Mouse (Mus musculus) forebrain, embryonic 13.5 days (tissue): ENCODE results near the gene Vps45. TPM values are rescaled to one million over a fixed set of nuclear protein-coding genes. Genes with fewer than 3 reads are reported as not detected.

Source experiments
- ATAC-seq: fragments of 200-750 bp; cut with Nextera tagmentation; 2 replicates; pipeline ENCODE4 v1.8.0; 2017
- H3K27ac ChIP-seq: fragments of 300-500 bp; sonication (generic); 2 replicates; pipeline ENCODE4 v1.5.1; 2015; ENCODE audit warnings: inconsistent platforms, mild to moderate bottlenecking, moderate library complexity
- H3K27me3 ChIP-seq: fragments of 300-500 bp; sonication (generic); 2 replicates; pipeline ENCODE4 v1.6.1; 2015; ENCODE audit warnings: mild to moderate bottlenecking, inconsistent platforms
- H3K36me3 ChIP-seq: fragments of 300-500 bp; sonication (generic); 2 replicates; pipeline ENCODE4 v1.6.1; 2015; ENCODE audit warnings: mild to moderate bottlenecking, inconsistent platforms; ENCODE audit not compliant: poor library complexity, severe bottlenecking
- H3K4me1 ChIP-seq: fragments of 300-500 bp; sonication (generic); 2 replicates; pipeline ENCODE4 v1.6.1; 2015; ENCODE audit warnings: inconsistent platforms
- H3K4me2 ChIP-seq: fragments of 300-500 bp; sonication (generic); 2 replicates; pipeline ENCODE4 v1.6.1; 2015; ENCODE audit warnings: inconsistent platforms, mild to moderate bottlenecking, moderate library complexity
- H3K4me3 ChIP-seq: fragments of 300-500 bp; sonication (generic); 2 replicates; pipeline ENCODE4 v1.5.1; 2015; ENCODE audit warnings: mild to moderate bottlenecking, inconsistent platforms
- H3K9ac ChIP-seq: fragments of 300-500 bp; sonication (generic); 2 replicates; pipeline ENCODE4 v1.6.1; 2015; ENCODE audit warnings: mild to moderate bottlenecking, inconsistent platforms
- H3K9me3 ChIP-seq: fragments of 300-500 bp; sonication (generic); replicated peaks from 2 replicates; pipeline ENCODE4 v1.6.1; 2016; ENCODE audit warnings: inconsistent platforms
- WGBS: fragments of 180-500 bp; shearing (Covaris S2); methylation state at CpG from one replicate; pipeline ENCODE4 v1.1.7; 2015; 5-methylcytosine and 5-hydroxymethylcytosine counted together
- polyA plus RNA-seq: library from polyadenylated mRNA; unstranded; fragments of >200 nt; fragmentation: Nextera tagmentation; extraction: Ambion mirVana; gene quantifications from 2 replicates; pipeline ENCODE4 v1.2.1, GENCODE M21; 2015

Gene Vps45
- polyA plus RNA-seq, 1 experiment from 2014 or later, result 62.2 TPM

DNA sequence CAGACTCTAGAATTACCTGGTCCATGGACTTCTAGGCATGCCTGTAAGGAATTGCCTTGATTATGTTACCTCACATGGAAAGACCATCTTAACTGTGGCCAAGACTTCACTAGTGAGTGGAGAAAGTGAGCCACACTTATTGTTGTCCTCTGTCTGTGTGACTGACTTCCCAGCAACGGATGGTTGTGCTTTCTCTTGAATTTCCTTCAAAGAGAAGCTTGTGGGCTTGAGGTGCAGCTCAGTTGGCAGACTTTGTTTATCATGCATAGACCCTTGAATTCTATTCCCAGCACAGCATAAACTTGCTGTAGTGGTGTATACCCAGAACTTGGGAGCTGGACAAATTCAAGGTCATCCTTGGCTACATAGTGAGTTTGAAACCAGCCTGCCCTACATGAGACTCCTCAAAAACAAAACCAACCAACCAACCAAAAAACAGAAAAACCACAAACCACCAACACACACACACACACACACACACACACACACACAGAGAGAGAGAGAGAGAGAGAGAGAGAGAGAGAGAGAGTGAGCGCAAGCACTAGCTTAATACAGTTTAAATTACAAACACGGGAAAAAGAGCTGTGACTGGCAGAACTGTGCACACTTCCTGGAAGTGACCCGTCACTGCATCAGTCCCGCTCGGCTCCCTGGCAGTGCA is 26.1 kb downstream of the Vps45 start:
- Histone ChIP-seq H3K9me3 (no peaks in the 10 kb centered on the region), H3K4me1 (no peaks in the 10 kb centered on the region), H3K4me3 (no peak overlapping the region), H3K27ac (no peak overlapping the region), H3K9ac (no peak overlapping the region), H3K36me3 (peaks cover 36% of the 10 kb centered on the region), H3K27me3 (no peaks in the 10 kb centered on the region), H3K4me2 (no peak overlapping the region)
- ATAC-seq, result no peak
- WGBS, result 88% methylated on average over 6 of the region's 6 CpGs

DNA sequence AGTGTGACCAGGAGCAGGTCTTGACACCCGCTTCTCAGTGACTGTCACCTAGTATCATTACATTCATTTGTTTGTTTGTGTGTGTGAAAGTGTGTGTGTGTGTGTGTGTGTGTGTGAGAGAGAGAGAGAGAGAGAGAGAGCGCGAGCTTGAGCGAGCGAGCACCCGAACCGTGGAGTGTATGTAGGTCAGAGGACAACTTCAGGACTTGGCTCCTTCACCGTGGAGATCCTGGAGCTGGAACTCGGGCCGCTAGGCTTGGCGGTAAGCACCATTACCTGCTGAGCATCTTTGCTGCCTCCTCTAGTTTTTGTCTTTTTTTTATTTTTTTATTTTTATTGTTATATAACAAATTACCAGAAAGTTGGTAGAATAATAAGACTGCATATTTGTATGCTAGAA is 28.5 kb downstream of the Vps45 start:
- 92% methylated on average over 11 of the region's 11 CpGs for WGBS
- Histone ChIP-seq H3K27ac (no peak overlapping the region), H3K36me3 (peaks cover 44% of the 10 kb centered on the region), H3K9me3 (no peaks in the 10 kb centered on the region), H3K27me3 (no peaks in the 10 kb centered on the region), H3K4me2 (no peak overlapping the region), H3K4me3 (no peak overlapping the region), H3K9ac (no peak overlapping the region), H3K4me1 (no peaks in the 10 kb centered on the region)
- ATAC-seq, result no peak

DNA sequence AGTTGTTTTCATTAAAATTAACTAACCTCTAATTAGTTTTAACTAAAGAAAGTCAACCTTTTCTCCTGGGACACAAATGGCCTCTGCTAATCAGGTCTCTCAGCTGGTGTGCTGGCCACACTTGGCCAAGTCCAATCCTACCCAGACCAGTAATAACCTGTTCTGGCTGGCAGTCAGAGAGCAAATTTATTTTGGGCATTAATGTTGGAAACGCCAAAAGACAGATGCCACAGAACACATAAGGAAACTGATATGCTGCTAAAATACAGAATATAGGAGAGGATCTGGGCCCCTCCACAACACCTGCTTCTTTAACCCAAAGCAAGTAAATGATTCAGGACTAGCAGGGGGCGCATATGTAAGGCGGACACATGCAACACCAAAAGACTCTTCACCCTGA is 28.9 kb downstream of the Vps45 start:
- Histone ChIP-seq H3K9ac (no peak overlapping the region), H3K27me3 (no peaks in the 10 kb centered on the region), H3K4me3 (no peak overlapping the region), H3K9me3 (no peaks in the 10 kb centered on the region), H3K27ac (no peak overlapping the region), H3K36me3 (peaks cover 44% of the 10 kb centered on the region), H3K4me2 (no peak overlapping the region), H3K4me1 (no peaks in the 10 kb centered on the region)
- no peak for ATAC-seq
- 81% methylated on average over 3 of the region's 3 CpGs for WGBS

DNA sequence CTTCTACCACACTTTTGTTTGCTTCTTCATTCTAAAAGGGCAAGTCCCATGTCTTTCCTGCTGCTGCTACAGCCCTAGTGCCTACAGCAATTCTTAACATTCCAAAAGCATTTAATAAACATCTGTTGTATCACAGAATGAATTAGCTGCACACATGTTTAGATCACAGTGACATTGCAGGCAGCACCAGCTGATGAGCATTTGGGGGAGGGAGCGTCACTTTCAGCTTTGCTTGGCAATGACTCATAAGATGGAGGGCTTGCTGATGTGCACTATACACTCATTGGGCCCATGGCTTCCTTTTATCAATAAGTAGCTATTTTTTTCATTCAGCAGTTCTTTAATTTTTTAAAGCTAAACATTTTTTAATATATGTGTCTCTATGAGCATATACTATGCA is 30.4 kb downstream of the Vps45 start:
- Histone ChIP-seq H3K36me3 (peaks cover 34% of the 10 kb centered on the region), H3K27ac (no peak overlapping the region), H3K4me1 (no peaks in the 10 kb centered on the region), H3K9me3 (no peaks in the 10 kb centered on the region), H3K27me3 (no peaks in the 10 kb centered on the region), H3K4me2 (no peak overlapping the region), H3K4me3 (no peak overlapping the region), H3K9ac (no peak overlapping the region)
- ATAC-seq, result no peak
- WGBS, result 88% methylated on average over 1 of the region's 1 CpGs

DNA sequence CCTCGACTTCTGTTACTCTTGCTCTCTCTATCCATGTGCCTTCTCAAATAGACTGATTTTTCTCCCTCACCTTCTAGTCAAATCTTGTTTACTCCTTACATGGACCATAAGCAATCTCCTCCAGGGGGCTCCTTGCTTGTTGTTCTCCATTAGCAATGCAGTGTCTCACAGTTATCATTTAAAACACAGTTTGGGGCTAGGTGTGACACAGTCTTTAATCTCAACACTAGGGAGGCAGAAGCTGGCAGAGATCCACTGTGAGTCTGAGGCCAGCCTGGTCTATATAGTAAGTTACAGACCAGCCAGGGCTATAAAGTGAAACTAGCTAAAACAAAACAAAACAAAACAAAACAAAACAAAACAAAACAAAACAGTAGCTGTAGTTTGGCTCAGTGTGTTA is 31.1 kb downstream of the Vps45 start:
- no peaks in the 10 kb centered on the region for H3K27me3 ChIP-seq
- no peaks in the 10 kb centered on the region for H3K9me3 ChIP-seq
- no peak overlapping the region for H3K4me3 ChIP-seq
- H3K9ac ChIP-seq, result no peak overlapping the region
- H3K4me1 ChIP-seq, result no peaks in the 10 kb centered on the region
- H3K36me3 ChIP-seq, result peaks cover 28% of the 10 kb centered on the region
- no peak for ATAC-seq
- no peak overlapping the region for H3K4me2 ChIP-seq
- 92% methylated on average over 1 of the region's 1 CpGs for WGBS
- H3K27ac ChIP-seq, result no peak overlapping the region

DNA sequence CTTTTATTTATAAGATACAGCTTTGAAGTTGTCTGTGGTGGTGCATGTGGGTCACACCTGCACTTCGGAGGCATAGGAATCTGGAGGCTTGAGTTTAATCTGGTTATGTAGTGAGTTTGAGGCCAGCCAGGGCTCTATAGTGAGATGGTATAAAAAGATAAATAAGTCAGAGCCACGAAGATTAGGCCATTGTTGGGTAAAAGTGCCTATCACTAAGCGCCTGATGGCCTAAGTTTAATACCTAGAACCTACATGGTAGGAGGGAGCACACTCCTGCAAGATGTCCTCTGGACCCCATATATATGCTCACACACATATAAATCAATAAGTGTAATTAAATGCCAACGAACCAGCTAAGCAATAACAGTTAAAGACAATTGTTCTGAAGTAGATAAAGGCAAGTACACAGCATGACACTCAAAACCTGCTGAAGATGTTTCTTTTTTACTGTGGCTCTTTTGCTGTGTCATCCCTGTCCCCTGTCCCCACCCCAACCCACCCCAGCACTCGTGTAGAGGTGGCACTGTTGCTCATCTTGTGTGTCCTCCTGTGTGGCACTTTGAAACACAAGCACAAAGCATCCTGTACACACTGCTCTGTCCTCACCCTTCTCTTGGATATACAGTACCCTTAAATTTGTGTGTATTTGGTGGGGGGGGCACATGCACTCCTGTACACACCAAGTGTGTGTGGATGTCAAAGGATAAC is 36.7 kb downstream of the Vps45 start:
- no peak for ATAC-seq
- whole genome bisulfite sequencing, result 80% methylated on average over 5 of the region's 5 CpGs
- H3K9ac ChIP-seq, result no peak overlapping the region

DNA sequence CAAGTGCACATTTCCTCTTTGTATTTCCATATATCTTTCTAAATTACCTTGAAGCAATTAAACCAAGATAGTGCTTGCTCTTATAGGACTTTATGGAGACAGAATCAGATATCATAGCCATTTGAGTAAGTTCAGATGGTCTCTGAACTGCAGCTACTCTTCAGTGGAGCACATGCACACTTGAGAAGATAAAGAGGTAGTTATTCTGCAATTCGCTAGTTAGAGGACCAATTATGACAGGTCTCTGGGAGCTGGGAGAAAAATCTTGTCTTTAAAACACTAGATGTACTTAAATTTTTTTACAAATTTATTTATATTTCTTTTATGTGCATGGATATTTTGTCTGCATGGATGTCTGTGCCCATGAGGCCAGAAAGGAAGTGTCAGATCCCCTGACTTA is 37.5 kb downstream of the Vps45 start:
- no peaks in the 10 kb centered on the region for H3K9me3 ChIP-seq
- H3K4me1 ChIP-seq, result no peaks in the 10 kb centered on the region
- no peak overlapping the region for H3K4me2 ChIP-seq
- H3K27ac ChIP-seq, result no peak overlapping the region
- H3K27me3 ChIP-seq, result no peaks in the 10 kb centered on the region
- ATAC-seq, result no peak
- no peak overlapping the region for H3K9ac ChIP-seq
- no peak overlapping the region for H3K4me3 ChIP-seq
- H3K36me3 ChIP-seq, result peaks cover 4% of the 10 kb centered on the region; the same call in 1 of the 2 replicates
- 82% methylated on average over 1 of the region's 1 CpGs for WGBS

More for the DNA sequence above, 36.7 kb downstream of the Vps45 start:
- H3K27me3 ChIP-seq, result no peaks in the 10 kb centered on the region
- no peaks in the 10 kb centered on the region for H3K9me3 ChIP-seq
- no peak overlapping the region for H3K4me2 ChIP-seq
- no peak overlapping the region for H3K27ac ChIP-seq
- H3K4me3 ChIP-seq, result no peak overlapping the region
- H3K4me1 ChIP-seq, result no peaks in the 10 kb centered on the region
- peaks cover 6% of the 10 kb centered on the region; the same call in 1 of the 2 replicates for H3K36me3 ChIP-seq

DNA sequence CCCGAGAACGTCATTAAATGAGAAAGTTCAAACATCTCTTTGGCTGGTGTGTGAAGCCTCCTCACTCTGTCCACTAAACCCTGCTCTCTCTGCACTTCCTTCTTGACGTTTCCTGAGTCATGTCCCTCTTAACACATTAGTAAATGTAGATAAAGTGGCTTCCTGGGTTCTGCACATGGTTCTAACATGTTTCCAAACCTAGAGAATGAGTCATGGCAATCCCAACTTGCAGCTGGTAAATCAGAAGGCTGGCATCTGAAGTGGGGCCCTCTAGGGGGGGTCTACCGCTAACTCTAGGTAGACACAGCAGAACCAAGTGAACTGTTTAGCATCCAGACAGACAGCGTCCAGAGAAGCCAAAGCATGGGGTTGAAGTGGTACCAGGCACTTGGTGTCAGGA is 40.8 kb downstream of the Vps45 start:
- Histone ChIP-seq H3K4me1 (no peaks in the 10 kb centered on the region), H3K9ac (no peak overlapping the region), H3K9me3 (no peaks in the 10 kb centered on the region), H3K27me3 (no peaks in the 10 kb centered on the region), H3K36me3 (peaks cover 4% of the 10 kb centered on the region; the same call in 1 of the 2 replicates), H3K27ac (no peak overlapping the region), H3K4me3 (no peak overlapping the region), H3K4me2 (no peak overlapping the region)
- ATAC-seq, result no peak
- WGBS, result 82% methylated on average over 5 of the region's 5 CpGs

DNA sequence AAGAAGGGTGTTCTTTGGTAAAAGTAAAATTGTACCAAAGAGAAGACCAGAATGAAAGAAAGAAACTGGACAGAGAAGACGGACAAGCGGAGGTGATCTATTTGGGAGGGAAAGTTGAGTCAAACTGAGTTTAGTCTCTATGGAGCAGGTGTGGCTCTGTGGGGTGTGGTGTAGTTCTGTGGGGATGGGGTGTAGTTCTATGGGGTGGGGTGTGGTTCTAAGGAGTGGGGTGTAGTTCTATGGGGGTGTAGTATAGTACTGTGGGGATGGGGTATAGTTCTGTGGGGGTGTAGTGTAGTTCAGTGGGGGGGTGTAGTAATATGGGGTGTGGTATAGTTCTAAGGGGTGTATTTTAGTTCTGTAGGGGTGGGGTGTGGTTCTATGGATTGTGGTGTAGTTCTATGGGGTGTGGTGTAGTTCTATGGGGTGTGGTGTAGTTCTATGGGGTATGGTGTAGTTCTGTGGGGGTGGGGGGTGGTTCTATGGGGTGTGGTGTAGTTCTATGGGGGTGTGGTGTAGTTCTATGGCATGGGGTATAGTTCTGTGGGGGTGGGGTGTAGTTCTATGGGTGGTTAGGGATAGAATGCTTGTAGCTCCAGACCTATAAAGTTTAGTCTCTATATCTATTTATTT is 41.9 kb downstream of the Vps45 start:
- no peak overlapping the region for H3K27ac ChIP-seq
- H3K9ac ChIP-seq, result no peak overlapping the region
- H3K9me3 ChIP-seq, result no peaks in the 10 kb centered on the region
- no peaks in the 10 kb centered on the region for H3K4me1 ChIP-seq
- H3K4me2 ChIP-seq, result no peak overlapping the region
- no peaks in the 10 kb centered on the region for H3K27me3 ChIP-seq
- peaks cover 6% of the 10 kb centered on the region; the same call in 1 of the 2 replicates for H3K36me3 ChIP-seq
- no peak overlapping the region for H3K4me3 ChIP-seq
- WGBS, result 96% methylated on average over 2 of the region's 2 CpGs
- ATAC-seq, result no peak

DNA sequence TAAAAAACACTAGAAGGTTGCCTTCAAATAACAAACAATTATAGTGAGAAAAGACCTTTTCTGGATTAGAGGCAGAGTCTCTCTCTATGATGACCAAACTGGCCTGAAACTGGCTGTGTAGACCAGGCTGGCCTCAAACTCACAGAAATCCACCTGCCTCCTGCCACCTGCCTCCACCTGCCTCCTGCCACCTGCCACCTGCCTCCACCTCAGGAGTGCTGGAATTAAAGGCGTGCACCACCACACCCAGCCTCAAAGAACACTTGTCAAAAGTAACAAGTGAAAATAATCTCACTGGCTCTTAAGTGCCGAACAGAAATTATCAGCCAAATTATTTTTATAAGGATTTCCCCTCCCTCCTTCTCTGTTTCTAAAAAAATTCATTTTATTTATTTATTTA is 42.6 kb downstream of the Vps45 start:
- ATAC-seq, result no peak

DNA sequence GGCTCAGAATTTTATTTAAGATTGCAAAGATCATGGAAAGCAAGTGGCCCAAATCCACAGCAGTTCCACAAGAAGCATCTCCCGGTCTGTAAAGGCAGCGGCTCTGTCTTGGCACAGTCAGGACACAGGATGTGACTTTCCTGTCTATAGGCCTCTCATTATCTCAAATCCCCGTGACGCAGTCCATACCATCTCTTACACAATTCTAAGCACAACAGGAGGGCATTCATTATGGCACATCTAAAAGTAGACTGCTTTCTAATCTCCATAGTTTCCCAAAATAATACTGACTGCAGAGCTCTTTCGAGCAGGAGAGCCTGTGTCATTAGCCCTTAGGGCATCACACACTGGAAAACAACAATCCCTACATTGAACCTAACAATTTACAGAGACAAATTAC is 45.5 kb downstream of the Vps45 start:
- WGBS, result 32% methylated on average over 5 of the region's 5 CpGs

More for the DNA sequence above, 42.6 kb downstream of the Vps45 start:
- Histone ChIP-seq H3K27me3 (no peaks in the 10 kb centered on the region), H3K4me1 (no peaks in the 10 kb centered on the region), H3K27ac (no peak overlapping the region), H3K9me3 (no peaks in the 10 kb centered on the region), H3K4me2 (no peak overlapping the region), H3K36me3 (peaks cover 13% of the 10 kb centered on the region; the same call in 1 of the 2 replicates), H3K9ac (no peak overlapping the region), H3K4me3 (no peak overlapping the region)
- WGBS, result 85% methylated on average over 2 of the region's 2 CpGs

DNA sequence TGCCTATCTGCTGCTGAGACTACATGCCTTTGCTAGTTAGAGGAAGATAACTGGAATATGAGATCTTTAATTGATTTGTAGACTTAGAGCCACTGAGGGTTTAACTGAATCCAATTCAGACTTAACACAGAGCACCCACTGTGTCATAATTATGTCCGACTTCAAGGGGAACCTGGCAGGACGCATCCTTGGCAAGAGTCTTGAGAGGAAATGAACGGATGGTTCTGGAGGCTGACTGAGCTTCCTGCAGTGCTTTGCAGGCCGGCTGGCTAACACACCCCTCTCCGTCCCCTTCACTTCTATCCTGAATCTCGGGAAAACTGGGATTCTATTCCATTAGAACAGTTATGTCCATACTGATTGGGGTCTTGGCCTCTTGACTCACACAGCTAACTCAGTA is 49.8 kb downstream of the Vps45 start:
- no peak overlapping the region for H3K27ac ChIP-seq
- H3K4me2 ChIP-seq, result no peak overlapping the region
- H3K36me3 ChIP-seq, result peaks cover 14% of the 10 kb centered on the region; the same call in 1 of the 2 replicates
- ATAC-seq, result no peak
- 77% methylated on average over 6 of the region's 6 CpGs for WGBS
- H3K9ac ChIP-seq, result no peak overlapping the region
- no peaks in the 10 kb centered on the region for H3K9me3 ChIP-seq
- peaks cover 6% of the 10 kb centered on the region; the same call in 1 of the 2 replicates for H3K4me1 ChIP-seq
- no peaks in the 10 kb centered on the region for H3K27me3 ChIP-seq
- H3K4me3 ChIP-seq, result no peak overlapping the region

More for the DNA sequence above, 45.5 kb downstream of the Vps45 start:
- Histone ChIP-seq H3K9me3 (no peaks in the 10 kb centered on the region), H3K27me3 (no peaks in the 10 kb centered on the region), H3K4me2 (no peak overlapping the region), H3K27ac (no peak overlapping the region), H3K36me3 (peaks cover 14% of the 10 kb centered on the region; the same call in 1 of the 2 replicates), H3K9ac (no peak overlapping the region), H3K4me3 (no peak overlapping the region), H3K4me1 (no peaks in the 10 kb centered on the region)
- no peak for ATAC-seq
